Comparison of ENCODE assay signal across 16 mouse cellular contexts in the genomic region with DNA sequence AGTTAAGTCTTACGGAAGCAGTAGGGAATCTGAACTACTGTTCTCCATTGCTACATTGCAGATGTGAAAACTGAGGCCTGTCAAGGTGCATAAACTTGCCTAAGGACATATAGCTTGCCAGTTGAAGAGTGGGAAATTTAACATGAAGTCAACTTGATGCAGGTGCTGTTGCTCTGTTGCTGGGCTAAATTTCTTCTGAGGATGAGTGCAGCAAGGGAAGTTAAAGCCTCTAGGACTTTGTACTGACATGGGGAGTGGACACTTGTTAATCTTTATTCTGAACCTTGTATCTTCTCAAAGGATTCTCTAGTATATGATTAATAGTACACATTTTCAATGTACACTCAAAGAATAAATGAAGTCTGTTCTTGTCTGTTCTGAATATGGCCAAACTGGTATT. TPM values are rescaled to one million over a fixed set of nuclear protein-coding genes. Genes with fewer than 3 reads are reported as not detected.
"Had no signal": no experiment of that assay in that cellular context is flagged by ENCODE, and none has a peak within 500 bp of the region (broad histone marks: within the 10 kb centered on the region; RNA-seq: fewer than 3 reads in every experiment).

No protein-coding gene starts in this region.

- H3K4me3 ChIP-seq: limb, embryonic 15.5 days; liver, embryonic 12.5 days; megakaryocyte, embryonic 14.5 days; midbrain, embryonic 15.5 days; neural tube, embryonic 12.5 days; stomach, embryonic 15.5 days had no signal

- H3K27ac ChIP-seq: limb, embryonic 15.5 days; liver, embryonic 12.5 days; macrophage; midbrain, embryonic 15.5 days; neural tube, embryonic 12.5 days had no signal

- H3K9me3 ChIP-seq: limb, embryonic 15.5 days; liver, embryonic 12.5 days; megakaryocyte, embryonic 14.5 days; midbrain, embryonic 15.5 days; neural tube, embryonic 12.5 days; stomach, embryonic 15.5 days had no signal

- H3K4me2 ChIP-seq: limb, embryonic 15.5 days; liver, embryonic 12.5 days; lung, embryonic 14.5 days; midbrain, embryonic 11.5 days; midbrain, embryonic 15.5 days; neural tube, embryonic 12.5 days; stomach, embryonic 15.5 days had no signal

- DNase-seq: lung, embryonic 14.5 days; lung, postnatal 14 days; retina, postnatal 1 day; right cerebral cortex, postnatal 4 days; spleen, adult 18-20 months had no signal

- H3K36me3 ChIP-seq: limb, embryonic 15.5 days; liver, embryonic 12.5 days; midbrain, embryonic 15.5 days; neural tube, embryonic 12.5 days; stomach, embryonic 15.5 days had no signal

- H3K9ac ChIP-seq: limb, embryonic 15.5 days; liver, embryonic 12.5 days; lung, embryonic 14.5 days; midbrain, embryonic 15.5 days; neural tube, embryonic 12.5 days; stomach, embryonic 15.5 days had no signal

- H3K4me1 ChIP-seq: limb, embryonic 15.5 days; liver, embryonic 12.5 days; megakaryocyte, embryonic 14.5 days; midbrain, embryonic 15.5 days; neural tube, embryonic 12.5 days; stomach, embryonic 15.5 days had no signal

- ATAC-seq: hindbrain, embryonic 16.5 days; inflammation-experienced regulatory T-cells, adult 6 months; liver, embryonic 12.5 days; midbrain, embryonic 15.5 days had no signal

- H3K27me3 ChIP-seq: limb, embryonic 15.5 days; liver, embryonic 12.5 days; megakaryocyte, embryonic 14.5 days; midbrain, embryonic 15.5 days; neural tube, embryonic 12.5 days; stomach, embryonic 15.5 days had no signal

RNA-seq across cellular contexts. Expression of a gene that starts 13.7 kb away (rescaled TPM):
- total RNA-seq: monocyte, adult 5-6 weeks had no signal
- polyA plus RNA-seq: inflammation-experienced regulatory T-cells, adult 6 months; macrophage had no signal
